Mouse (Mus musculus): Measurements from ENCODE around the gene Atp7a.
A peak's percentile ranks its signal among the peaks of the same experiment; 100 is the strongest.

Atp7a gene

DNA sequence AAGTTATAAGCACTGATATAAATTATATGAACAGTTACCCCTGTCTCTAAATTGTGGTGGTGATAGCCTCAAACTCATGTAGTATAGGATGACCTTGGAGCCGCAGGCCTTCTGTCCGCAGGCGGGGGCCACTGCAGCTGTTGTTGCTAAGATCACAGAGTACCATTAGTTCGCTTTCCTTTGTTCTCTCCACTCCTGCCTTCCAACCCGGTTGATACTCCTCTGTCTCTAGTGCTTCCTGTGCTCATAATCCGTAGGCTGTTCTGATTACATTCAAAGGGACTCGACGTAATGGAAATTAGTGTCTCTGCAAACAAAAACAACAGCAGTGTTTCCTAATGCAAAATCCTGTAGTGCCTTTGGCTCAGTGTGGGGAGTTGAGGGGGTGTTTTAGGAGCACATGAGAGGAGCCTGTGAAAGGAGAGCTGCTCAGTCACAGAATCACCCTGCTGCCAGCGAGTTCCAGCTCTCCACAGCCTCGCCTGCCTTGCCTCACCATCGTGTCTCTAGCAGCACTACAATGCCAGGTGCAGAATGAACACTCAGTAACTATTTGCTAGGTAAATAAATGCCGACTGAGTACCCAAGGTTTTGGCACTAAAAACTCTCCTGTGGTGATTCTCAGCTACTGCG, 53.9 kb downstream of the Atp7a start:
- DNase-seq (ENCODE audit: low read depth, low spot score) = no peak

DNA sequence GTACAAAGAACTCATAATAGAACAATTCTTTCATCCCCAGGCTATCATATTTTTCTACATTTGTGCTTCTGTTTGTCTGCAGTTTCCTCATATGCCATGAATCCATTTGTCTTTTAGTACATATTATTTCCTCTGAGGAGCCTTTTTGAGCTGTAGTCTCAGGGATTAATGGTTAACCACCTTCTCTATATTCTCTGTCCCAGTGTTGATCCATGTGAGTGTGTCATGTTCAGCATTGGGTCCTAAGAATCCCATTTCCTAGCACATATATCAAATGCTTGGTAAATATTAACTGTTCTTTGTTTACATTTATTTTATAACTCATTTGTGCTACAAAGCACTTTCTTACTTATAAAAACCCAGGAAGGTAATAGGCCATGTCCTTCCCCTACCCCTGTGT, 55.4 kb downstream of the Atp7a start:
- DNase-seq (ENCODE audit: low read depth, low spot score) = no peak

DNA sequence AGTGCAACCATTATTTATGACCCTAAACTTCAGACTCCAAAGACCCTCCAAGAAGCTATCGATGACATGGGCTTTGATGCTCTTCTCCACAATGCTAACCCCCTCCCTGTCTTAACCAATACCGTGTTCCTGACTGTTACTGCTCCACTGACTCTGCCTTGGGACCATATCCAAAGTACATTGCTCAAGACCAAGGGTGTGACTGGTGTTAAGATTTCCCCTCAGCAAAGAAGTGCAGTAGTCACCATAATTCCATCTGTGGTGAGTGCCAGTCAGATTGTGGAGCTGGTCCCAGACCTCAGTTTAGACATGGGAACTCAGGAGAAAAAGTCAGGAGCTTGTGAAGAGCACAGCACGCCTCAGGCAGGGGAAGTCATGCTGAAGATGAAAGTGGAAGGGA, 58.1 kb downstream of the Atp7a start:
- peak; percentile 8 for DNase-seq (ENCODE audit: low read depth, low spot score)

DNA sequence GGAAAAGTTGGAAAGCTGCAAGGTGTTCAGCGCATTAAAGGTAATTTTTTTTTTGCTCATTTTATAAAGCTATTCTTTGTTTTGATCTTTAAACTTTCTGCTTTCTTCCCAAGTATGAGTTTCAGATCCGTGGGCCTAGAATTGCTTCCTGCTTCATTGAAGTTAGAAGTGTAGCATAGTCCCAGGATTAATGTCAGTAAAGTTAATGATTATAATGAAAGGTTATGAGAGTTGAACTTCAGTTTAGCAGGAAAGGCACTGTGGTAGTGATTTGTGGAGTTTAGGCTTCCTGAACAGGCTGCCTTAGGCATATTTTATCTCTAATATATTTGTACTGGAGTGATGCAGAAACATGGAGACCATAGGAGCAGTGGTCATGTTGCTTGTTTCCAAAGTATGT, 58.5 kb downstream of the Atp7a start:
- DNase-seq (ENCODE audit: low read depth, low spot score) = no peak

DNA sequence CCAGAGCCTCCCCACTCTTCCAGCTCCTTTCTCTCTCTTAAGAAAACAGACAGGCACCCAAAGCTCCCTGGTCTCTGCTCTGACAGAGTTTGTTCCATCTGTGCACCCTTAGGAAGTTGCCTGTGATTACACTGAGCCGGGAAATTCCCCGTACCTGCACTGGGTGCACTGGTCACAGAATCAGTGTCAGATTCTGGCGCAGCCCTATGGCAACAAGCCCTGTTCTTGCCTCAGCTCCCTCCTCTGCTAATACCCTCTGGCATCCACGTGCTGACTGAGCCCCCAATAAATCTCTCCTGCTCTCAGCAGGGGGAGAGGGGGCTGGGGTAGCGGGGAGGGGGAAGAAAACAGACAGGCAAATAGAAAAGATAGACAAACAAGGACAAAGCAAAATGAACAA, 65.9 kb downstream of the Atp7a start:
- DNase-seq (ENCODE audit: low read depth, low spot score) = no peak

DNA sequence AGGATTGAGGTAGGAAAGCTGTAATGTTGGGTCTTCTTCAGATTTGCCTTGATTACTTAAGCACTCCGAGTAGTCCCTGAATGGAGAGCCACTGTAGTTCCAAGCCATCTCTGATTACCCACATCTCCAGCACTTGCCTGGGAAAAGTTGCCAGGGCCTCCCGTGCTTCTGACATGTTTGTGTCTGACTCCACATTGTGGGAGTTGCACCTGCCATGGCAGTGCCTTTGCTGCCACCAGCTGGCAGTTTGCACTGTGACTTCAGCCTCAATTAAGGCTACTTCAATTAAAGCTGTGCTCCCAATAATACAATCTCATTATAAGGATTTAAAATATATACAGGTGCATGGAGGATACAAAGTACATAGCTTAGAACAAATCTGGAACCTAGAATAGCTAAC, 78.4 kb downstream of the Atp7a start:
- DNase-seq (ENCODE audit: low read depth, low spot score) = peak; percentile 19

DNA sequence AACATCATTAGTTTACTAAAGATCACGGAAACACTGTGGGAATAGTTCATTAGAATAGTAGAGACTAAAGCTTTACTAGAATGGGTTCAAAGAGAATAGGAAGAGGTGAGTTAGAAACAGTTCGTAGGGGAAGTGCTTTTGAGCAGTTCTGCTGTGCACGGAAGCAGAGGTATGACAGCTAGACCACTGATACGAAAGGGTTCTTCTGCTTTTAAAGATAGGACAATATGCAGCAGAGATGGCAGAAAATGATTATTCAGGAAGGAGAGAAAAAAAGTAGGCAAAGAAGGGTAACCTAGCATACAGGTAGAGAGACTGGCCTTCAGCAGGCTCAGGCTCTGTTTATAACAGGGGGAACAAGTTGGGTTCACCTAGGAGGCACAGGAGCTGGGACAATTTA, 86.8 kb downstream of the Atp7a start:
- no peak for DNase-seq (ENCODE audit: low read depth, low spot score)

DNA sequence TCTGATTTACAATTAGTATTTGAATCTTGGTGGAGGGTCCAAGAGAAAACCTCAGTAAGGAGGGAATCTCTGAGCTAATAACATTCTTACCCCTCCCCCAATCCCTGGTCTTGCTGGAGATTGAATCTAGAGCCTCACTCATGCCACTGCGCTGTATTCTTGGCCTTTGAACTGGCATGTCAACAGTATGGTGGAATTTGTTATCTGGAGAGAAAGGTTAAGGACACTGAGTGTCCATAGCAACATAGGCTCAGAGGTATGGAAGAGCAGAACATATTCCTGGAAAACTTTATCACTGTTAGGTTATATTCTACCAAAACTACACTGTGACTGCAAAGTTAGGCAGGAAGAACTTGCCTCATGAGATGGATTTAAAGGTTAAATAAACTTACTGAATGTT, 87.6 kb downstream of the Atp7a start:
- DNase-seq (ENCODE audit: low read depth, low spot score) = no peak

DNA sequence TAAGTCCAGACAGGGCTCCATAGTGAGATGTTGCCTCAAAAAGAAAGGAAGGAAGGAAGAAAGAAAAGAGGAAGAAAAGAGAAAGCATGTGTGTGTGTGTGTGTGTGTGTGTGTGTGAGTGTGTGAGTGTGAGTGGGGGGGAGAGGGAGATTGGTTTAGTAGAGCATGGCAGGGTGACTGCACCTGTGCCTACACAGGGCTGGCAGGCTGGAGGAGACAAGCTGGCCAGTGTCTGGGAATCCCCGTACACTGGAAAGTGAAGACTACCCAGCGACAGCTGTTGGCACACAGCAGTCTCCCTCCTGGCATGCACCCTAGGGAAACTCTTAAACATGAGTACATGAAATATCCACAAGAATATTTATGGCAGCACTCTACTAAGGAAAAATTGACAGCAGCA, 95.7 kb downstream of the Atp7a start:
- no peak for DNase-seq (ENCODE audit: low read depth, low spot score)

DNA sequence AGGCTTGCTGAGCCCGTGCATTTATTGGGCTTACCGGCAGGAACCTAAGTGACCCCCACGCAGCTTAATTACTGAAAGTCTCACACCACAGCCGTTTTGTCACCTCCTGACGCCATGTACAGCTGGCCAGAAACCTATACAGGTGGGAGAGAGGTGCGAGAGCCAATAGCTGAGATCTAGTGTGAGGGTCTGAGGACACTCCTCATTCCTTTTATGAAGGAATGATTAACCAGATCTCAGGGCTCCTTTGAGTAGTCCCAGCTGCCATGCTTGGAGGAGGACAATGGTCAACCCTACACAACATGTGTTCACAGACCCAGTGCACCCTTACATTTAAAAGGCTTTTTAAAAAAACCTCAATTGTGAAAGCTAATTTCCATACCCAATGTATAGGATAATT, 101.2 kb downstream of the Atp7a start:
- no peak for DNase-seq (ENCODE audit: low read depth, low spot score)

DNA sequence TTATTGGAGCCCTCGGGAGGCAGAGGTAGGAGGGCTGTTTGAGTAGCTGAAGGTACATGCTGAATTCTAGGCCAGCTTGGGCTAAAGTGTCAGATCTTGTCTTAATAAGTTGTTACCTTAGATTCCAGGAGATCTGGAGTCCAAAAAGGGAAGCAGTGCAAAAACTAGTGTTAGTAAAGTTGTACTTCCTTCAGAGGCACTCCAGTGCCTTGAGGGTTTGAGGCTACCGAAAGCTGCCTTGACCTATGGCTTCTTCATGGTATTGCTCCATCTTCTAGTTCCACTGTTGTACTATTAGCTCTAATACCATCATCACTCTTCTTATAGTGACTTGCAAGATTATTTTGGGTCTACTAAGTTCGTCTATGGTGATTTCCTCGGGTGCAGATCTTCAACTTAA, 102.8 kb downstream of the Atp7a start:
- no peak for DNase-seq (ENCODE audit: low read depth, low spot score)

DNA sequence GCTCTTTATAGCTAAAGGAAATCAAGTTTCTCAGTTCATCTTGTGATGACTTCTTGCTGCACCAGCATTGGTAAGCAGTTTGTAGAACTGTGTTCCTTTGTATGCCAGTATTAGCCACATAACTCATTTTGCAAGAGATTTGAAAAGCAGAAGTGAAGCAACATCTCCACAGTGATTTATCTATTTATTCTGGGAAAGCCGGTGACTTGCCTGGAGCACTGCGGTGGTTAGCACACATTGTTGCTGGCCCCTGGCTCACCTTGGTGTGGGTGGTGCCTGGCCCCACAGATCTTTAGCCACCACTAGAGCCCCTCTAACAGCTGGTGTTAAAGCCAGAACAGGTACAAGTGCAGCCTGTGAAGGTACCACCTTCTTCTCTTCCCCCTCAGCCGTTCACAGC, 107.8 kb downstream of the Atp7a start:
- peak; percentile 32 for DNase-seq (ENCODE audit: low read depth, low spot score)

DNA sequence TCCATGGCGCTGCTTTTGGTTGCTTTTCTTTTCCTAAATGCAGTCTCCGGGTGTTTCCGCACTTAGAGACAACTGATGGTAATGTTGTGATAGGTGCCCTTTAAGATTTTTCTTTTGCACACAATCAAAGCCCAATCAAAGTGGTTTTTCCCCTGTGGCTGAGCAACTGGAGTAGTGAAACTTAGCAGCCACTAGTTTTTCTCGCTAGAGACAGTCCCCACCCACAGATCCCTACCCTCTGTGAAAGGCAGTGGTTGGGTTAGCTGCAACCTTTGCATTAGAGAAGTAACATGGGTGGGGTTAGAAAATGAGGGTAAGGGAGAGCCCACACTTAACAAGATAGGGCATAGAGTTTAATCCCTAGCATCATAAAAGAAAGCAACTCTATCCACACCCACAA, 108.4 kb downstream of the Atp7a start:
- peak; percentile 24 for DNase-seq (ENCODE audit: low read depth, low spot score)

DNA sequence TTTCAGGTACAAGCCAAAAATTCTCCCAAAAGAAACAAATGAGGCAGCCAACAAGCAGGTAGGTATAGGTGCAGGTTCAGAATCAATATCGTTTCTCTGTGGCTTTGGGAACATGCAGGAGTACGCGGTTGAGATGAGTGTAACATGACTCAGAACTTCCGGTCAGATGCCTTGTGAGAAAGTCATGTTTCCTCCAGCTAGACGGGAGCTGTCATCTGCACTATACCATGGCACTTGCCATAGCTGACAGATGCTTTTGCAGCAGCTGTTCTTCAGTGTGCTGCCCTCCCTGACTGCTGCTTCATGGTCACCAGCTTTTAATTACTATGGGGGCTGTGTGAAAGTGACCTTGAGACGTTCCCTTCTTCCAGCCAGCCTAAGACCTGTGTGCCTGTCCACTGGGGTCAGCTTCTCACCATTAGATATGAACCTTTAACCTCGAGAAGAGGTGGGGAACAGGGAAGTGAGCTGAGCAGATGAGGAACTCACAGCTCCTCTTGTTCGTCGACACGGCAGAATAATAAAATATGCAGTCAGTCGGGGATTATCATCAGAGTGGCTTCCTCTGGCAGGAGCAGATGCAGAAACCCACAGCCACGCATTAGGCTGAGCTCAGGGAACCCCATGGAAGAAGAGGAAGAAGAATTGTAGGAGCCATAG, 109.0 kb downstream of the Atp7a start:
- peak; percentile 82 for DNase-seq (ENCODE audit: low read depth, low spot score)

DNA sequence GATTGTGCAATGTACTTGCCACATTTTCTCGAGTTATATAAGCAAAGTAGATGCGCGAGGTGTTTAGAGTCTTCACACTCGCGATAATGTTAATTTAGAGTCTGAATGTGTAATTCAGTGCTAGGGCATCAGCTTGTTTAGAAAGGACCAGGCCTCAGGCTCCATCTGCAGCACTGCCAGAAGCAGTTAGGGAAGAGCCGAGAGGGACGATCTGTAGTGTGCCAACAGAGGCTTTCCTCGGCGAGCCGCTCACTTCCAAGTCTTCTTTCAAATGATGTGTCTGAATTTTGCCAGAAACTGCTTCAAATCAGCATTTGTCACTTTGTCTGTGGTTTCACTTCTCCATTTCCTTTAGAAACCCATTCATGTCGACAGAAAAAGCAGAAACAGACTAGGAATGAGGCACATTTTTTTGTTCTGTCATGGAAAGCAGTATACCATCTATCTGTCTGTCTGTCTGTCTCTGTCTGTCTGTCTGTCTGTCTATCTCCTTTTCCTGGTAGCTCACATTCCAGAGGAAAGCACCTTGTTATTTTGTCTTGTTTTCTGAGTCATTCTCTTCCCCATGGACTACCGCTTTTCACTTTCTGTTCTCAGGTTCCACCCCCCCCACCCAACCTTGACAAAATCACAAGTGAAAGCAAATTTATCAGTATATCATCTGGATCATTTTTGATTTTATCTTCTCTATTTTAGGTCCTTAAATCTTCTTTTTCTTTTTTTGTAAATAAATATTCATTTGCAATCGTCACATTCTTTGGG, 112.4 kb downstream of the Atp7a start:
- DNase-seq (ENCODE audit: low read depth, low spot score) = no peak

DNA sequence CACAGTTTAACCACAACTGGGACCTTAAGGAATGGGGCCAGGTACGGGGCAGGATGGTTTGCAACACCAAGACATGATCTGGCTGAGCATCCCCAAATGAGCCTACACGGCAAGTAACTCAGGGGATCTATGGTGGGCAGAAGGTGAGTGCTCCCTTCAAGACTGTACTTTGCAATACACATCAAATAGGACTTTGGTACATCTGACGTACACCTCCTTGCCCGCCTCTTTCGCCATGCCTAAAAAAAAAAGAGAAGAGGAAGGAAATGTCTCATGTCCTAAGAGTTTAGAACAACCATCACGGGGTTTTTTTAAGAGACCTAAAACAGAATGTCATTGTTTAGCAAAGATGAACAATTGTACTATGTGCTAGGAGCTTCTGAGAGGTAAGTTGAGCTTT, 115.9 kb downstream of the Atp7a start, which contains the start of gene Tlr13:
Gene Tlr13, plus strand, starts transcription at position 269 of the 400 bp plus-strand sequence.
- DNase-seq (ENCODE audit: low read depth, low spot score) = no peak

DNA sequence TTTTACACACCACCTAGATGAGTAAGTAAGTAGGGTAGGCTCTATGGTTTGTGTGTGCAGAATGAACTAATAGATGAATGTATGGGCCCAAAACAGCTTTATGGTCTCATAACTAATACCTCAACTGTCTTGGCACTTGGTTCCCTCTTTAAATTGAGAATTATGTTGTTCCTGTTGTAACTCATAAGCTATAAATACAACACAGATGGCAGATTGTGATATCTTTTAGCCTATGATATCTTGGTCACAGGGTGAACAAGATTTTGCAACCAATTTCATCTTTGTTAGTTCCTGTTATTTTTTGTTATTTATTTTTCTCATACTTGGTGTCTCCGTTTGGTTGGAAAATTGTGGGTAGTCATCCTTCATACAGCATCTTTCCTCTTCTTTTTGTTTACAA, 121.1 kb downstream of the Atp7a start:
- DNase-seq (ENCODE audit: low read depth, low spot score) = no peak

DNA sequence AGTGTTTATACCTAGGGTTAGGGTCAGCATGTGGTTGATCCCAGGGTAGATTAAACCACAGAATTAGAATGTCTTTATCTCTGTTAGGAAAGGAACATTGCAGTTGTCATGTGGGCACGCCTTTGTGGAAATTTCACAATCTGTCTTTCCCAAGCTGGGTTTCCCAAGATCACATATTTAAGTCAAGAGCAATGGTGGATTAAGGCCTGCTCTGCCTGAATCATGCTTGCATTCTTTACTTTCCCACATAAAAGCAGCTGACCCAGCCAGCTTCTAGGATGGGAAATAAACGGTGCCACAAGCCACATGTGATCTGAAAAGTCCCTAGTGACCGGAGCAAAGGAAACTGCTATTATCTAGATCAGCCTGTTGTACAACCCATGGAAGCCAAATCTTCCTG, 122.4 kb downstream of the Atp7a start:
- peak; percentile 69 for DNase-seq (ENCODE audit: low read depth, low spot score)

DNA sequence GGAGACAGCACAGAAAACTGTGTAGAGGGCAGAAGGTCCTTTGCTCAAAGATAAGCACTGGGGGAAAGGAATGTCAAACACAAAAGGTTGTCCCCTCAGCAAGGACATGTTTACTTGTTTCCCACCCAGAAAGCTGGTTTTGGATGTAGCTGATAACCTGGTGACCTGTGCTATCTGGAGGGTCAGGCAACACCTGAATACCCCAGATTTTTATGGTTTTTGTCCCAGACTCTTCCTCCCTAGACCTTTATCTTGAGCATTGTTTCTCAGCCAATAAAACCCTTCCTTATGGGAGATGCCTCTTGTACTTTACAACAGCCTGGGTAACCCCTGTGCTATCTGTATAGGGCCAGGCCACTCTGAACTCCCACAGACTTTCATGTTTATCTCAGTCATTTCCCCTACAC, 127.1 kb downstream of the Atp7a start:
- DNase-seq (ENCODE audit: low read depth, low spot score) = no peak

DNA sequence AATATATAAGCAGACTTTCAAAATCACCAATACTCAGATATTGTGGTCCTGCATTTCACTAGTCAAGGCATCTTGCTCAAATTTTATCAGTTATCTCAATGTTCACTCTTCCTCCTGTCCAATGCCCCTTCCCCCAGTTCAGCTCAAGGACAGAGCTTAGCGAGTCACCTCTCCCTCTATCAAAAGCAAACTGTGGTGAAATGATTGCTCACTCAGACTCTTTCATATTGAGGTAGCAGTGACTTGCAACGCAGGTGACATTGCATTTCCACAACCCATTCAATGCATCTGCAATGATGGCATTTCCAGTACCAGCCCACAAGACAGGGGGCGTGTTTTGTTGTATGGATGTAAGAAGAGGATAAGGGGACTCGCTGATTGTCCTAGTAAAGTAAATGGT, 128.8 kb downstream of the Atp7a start:
- no peak for DNase-seq (ENCODE audit: low read depth, low spot score)

DNA sequence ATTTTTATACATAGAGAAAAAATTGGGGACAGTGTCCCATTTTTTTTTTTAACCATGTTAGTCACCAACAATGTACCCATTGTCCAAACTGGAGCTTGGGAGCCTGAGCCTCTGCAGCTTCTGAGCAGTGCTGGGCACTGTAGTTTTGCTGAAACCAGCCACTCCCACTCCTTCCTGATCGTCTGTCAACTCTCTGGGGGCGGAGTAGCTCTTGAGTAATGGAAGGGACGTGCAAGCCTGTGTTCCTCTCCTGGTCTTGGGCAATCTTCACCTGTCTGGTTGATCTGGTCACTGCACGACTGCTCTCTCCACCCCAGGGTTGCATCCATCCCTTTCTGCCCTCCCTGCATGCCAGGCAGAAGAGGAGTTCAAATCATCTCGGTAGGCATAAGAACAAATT, 136.9 kb downstream of the Atp7a start:
- DNase-seq (ENCODE audit: low read depth, low spot score) = peak; percentile 47

DNA sequence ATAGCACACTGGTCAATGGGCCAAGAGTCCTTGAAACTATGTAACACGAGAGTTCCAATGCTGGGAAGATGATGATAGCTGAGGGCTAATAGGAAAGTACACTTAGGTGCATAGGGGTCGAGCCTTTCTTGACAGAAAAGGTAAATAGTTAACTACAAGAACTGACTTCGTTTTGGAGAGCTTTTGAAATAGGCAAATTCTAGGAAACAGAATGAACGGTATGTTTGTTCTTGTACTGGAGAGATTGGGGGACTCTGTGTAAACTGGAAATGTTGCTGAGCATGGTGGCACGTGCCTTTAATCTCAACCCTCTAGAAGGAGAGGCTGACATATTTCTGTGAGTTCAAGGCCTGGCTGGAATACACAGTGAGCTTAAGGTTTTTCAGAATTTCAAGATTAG, 137.5 kb downstream of the Atp7a start:
- no peak for DNase-seq (ENCODE audit: low read depth, low spot score)

DNA sequence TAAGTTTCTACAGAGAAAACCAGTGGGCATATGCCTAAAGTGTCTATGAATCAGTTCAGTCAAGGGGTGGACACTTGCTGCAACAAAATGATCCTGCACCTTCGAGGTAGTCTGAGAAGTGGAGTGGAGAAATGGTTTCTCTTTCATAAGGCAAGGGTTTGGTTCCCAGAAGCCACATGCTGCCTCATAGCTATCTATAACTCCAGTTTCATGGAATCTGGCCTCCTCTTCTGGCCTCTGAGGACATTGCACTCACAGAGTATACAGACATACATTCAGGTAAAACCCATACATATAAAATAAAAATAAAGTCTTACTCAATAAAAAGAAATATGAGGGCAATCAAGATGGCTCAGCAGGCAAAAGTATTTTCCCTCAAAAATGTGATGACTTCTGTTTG, 138.0 kb downstream of the Atp7a start:
- DNase-seq (ENCODE audit: low read depth, low spot score) = peak; percentile 72
